Mouse (Mus musculus) heart, postnatal 0 days (tissue): ENCODE measurements around the gene Cfhr1.

Experiments used
- CTCF ChIP-seq: IDR thresholded peaks from 2 replicates; pipeline ENCODE4 v1.5.1; 2016; ENCODE audit warnings: antibody characterized with exemption, control low read depth, low read depth
- EP300 ChIP-seq: IDR thresholded peaks from 2 replicates; pipeline ENCODE4 v1.6.1; 2016; ENCODE audit warnings: antibody characterized with exemption, low read depth

DNA sequence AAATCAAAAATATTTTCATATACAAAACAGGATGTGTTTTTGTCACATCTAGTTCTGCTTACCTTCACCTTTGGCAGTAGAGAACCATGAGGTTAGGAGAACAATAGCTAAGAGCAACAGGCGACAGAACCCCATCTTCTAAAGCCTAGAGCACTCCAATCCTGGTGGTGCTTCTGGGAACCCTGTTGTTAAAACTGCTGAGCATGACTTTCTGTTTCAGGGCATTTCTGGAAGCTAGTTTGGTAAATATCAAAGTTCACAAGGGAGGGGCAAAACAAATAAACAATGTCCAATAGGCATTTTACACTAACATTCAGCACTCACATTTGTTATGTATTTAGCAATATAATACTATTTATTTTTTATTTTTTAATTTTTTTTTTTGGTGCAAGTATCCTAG lies at the start of gene Cfhr1:
- TF ChIP-seq CTCF (no peak), EP300 (no peak)
